Mouse (Mus musculus): ENCODE measurements around the gene Ankrd13d.

GRCm38 (mm10) chr19:4295391-4295790 lies 12.5 kb upstream of the Ankrd13d start:
- TF ChIP-seq TBP (conservative IDR thresholded peaks at IDR 0.05; ENCODE audit: low read depth, low read length) (no peak), EP300 (IDR thresholded peaks at IDR 0.05; ENCODE audit: low read length) (no peak), POLR2A (IDR thresholded peaks at IDR 0.05; ENCODE audit: low read depth, low read length) (no peak; the same call in 1 of the 2 replicates), CTCF (conservative IDR thresholded peaks at IDR 0.05 in 1 of 2, IDR thresholded peaks at IDR 0.05 in 1 of 2; ENCODE audit: low read depth in 2 of 2, low read length in 2 of 2) (no peak), ZNF384 (IDR thresholded peaks at IDR 0.05; ENCODE audit: low read depth, low read length) (no peak), USF1 (IDR thresholded peaks at IDR 0.05; ENCODE audit: low read depth, low read length) (no peak), E2F4 (IDR thresholded peaks at IDR 0.05; ENCODE audit: insufficient replicate concordance, low read depth, low read length) (no peak), MAFK (IDR thresholded peaks at IDR 0.05; ENCODE audit: insufficient replicate concordance, low read length) (no peak), UBTF (IDR thresholded peaks at IDR 0.05; ENCODE audit: low read depth, low read length) (no peak), SMC3 (IDR thresholded peaks at IDR 0.05; ENCODE audit: low read depth, low read length) (no peak)
